Mouse (Mus musculus): ENCODE data around the gene Greb1.
A peak's percentile ranks its signal among the peaks of the same experiment; 100 is the strongest.

Greb1 gene

GRCm38 (mm10) chr12:16805511-16805910 lies 4.8 kb upstream of the Greb1 start:
- DNase-seq (ENCODE audit: low read depth) = no peak

GRCm38 (mm10) chr12:16803956-16804430 lies 3.3 kb upstream of the Greb1 start:
- DNase-seq (ENCODE audit: low read depth) = no peak

GRCm38 (mm10) chr12:16803237-16803955 lies 2.7 kb upstream of the Greb1 start:
- no peak for DNase-seq (ENCODE audit: low read depth)

- no peak for DNase-seq (ENCODE audit: low read depth)
Measured at GRCm38 (mm10) chr12:16800959-16801315, 251 bp upstream of the Greb1 start.

- no peak for DNase-seq (ENCODE audit: low read depth)
Measured at GRCm38 (mm10) chr12:16799928-16800258, 793 bp downstream of the Greb1 start.

GRCm38 (mm10) chr12:16798894-16799293 lies 1.8 kb downstream of the Greb1 start:
- DNase-seq (ENCODE audit: low read depth) = no peak

GRCm38 (mm10) chr12:16795781-16796180 lies 4.9 kb downstream of the Greb1 start:
- no peak for DNase-seq (ENCODE audit: low read depth)

- DNase-seq (ENCODE audit: low read depth) = no peak
Measured at GRCm38 (mm10) chr12:16793371-16793770, 7.3 kb downstream of the Greb1 start.

- DNase-seq (ENCODE audit: low read depth) = peak; percentile 94
Measured at GRCm38 (mm10) chr12:16790456-16790855, 10.2 kb downstream of the Greb1 start.

GRCm38 (mm10) chr12:16789756-16790155 lies 10.9 kb downstream of the Greb1 start:
- DNase-seq (ENCODE audit: low read depth) = peak; percentile 84

- no peak for DNase-seq (ENCODE audit: low read depth)
Measured at GRCm38 (mm10) chr12:16789199-16789598, 11.5 kb downstream of the Greb1 start.

GRCm38 (mm10) chr12:16788600-16788999 lies 12.1 kb downstream of the Greb1 start:
- DNase-seq (ENCODE audit: low read depth) = peak; percentile 64

- DNase-seq (ENCODE audit: low read depth) = no peak
Measured at GRCm38 (mm10) chr12:16781034-16781746, 19.5 kb downstream of the Greb1 start.

GRCm38 (mm10) chr12:16780320-16780719 lies 20.4 kb downstream of the Greb1 start:
- DNase-seq (ENCODE audit: low read depth) = no peak

- peak; percentile 72 for DNase-seq (ENCODE audit: low read depth)
Measured at GRCm38 (mm10) chr12:16779165-16779564, 21.5 kb downstream of the Greb1 start.

GRCm38 (mm10) chr12:16778523-16778922 lies 22.2 kb downstream of the Greb1 start:
- no peak for DNase-seq (ENCODE audit: low read depth)

- DNase-seq (ENCODE audit: low read depth) = no peak
Measured at GRCm38 (mm10) chr12:16775351-16775750, 25.3 kb downstream of the Greb1 start.

- DNase-seq (ENCODE audit: low read depth) = no peak
Measured at GRCm38 (mm10) chr12:16774605-16775004, 26.1 kb downstream of the Greb1 start.

- DNase-seq (ENCODE audit: low read depth) = no peak
Measured at GRCm38 (mm10) chr12:16769601-16770165, 31.0 kb downstream of the Greb1 start.

GRCm38 (mm10) chr12:16768711-16769110 lies 32.0 kb downstream of the Greb1 start:
- no peak for DNase-seq (ENCODE audit: low read depth)

GRCm38 (mm10) chr12:16768251-16768650 lies 32.4 kb downstream of the Greb1 start:
- DNase-seq (ENCODE audit: low read depth) = no peak

GRCm38 (mm10) chr12:16764776-16765445 lies 35.8 kb downstream of the Greb1 start:
- DNase-seq (ENCODE audit: low read depth) = no peak
